Comparison of ENCODE assay signal across 8 mouse cellular contexts in the genomic region with DNA sequence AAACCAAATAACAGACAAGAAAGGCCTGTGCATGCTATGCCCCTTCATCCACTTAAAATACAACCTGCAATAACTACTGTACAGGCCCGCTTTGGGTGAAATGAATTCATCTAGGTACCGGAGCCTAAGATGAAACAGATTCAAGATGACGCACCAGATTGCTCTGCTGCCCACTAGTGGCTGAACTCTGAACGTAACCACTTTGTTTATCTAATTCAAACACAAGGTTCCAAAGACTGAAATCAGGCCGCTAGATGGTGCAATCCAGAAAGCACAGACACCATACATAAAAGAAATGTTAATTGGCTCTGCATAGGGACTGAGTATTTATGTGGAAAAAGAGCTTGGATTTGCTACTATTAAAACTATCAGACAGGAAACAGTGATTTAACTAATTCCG. TPM values are rescaled to one million over a fixed set of nuclear protein-coding genes. Genes with fewer than 3 reads are reported as not detected.
DNase-seq lines count a peak whose midpoint lies in the region; ATAC-seq and TF ChIP-seq lines count a peak whose summit lies in the region.

No protein-coding gene starts in this region.

- no peak overlapping the region for H3K27ac ChIP-seq in hindbrain, postnatal 0 days

- H3K9ac ChIP-seq in hindbrain, postnatal 0 days (replicated peaks; ENCODE audit: low read length): no peak overlapping the region

- DNase-seq in ZHBTc4 (ENCODE audit: low read depth, low spot score): peak; percentile 95
- peak; percentile 85 for DNase-seq in cerebellum, adult 9-11 months
- DNase-seq in frontal cortex, adult 2 months (ENCODE audit: extremely low spot score in 1 of 2, low spot score in 1 of 2): peak; percentile 91 to 97
- DNase-seq in hindbrain, postnatal 0 days (ENCODE audit: low spot score): peak; percentile 97
- DNase-seq in left cerebral cortex, adult 18-20 months (ENCODE audit: low spot score in 2 of 2): peak; percentile 89 to 93
- DNase-seq in right cerebral cortex, postnatal 10 days (ENCODE audit: low spot score in 2 of 2): peak; percentile 93 to 94
- peak; percentile 67 for DNase-seq in yolk sac, embryonic 10.5 days (ENCODE audit: low spot score)

- TF ChIP-seq CTCF in hindbrain, postnatal 0 days (IDR thresholded peaks at IDR 0.05; ENCODE audit: low read depth): peak; percentile 95

- H3K36me3 ChIP-seq in hindbrain, postnatal 0 days (ENCODE audit: insufficient read depth, low read length): peaks cover 69% of the 10 kb centered on the region

- 29% methylated on average over 6 of the region's 6 CpGs for WGBS in hindbrain, postnatal 0 days

- H3K4me2 ChIP-seq in hindbrain, postnatal 0 days (ENCODE audit: low read depth, low read length): no peak overlapping the region

- H3K27me3 ChIP-seq in hindbrain, postnatal 0 days (ENCODE audit: insufficient read depth, low read length): no peaks in the 10 kb centered on the region

- H3K9me3 ChIP-seq in hindbrain, postnatal 0 days (ENCODE audit: low read length): no peaks in the 10 kb centered on the region

- peak; percentile 85 for ATAC-seq in hindbrain, postnatal 0 days
- ATAC-seq in megakaryocyte progenitor cell, adult 5-6 weeks (replicated peaks; ENCODE audit: poor library complexity): peak; percentile 98

- no peak overlapping the region for H3K4me3 ChIP-seq in hindbrain, postnatal 0 days (ENCODE audit: low read length)

- H3K4me1 ChIP-seq in hindbrain, postnatal 0 days (ENCODE audit: insufficient read depth, low read length): no peaks in the 10 kb centered on the region

RNA-seq across cellular contexts. Expression of a gene that starts 11.9 kb away (rescaled TPM):
- polyA plus RNA-seq in frontal cortex, adult 2 months (2012; rRNA removed): 17.3 and 20.8 TPM in 2 replicates
- total RNA-seq in hindbrain, postnatal 0 days (2014; rRNA removed): 15.8 and 20.5 TPM in 2 replicates
- 10.0 and 10.1 TPM in 2 replicates for polyA plus RNA-seq in hindbrain, postnatal 0 days (2015; fragmentation: Nextera tagmentation; extraction: Ambion mirVana)
- 10 to 100 TPM; 21.1 to 21.3 TPM for total RNA-seq in left cerebral cortex, adult 18-20 months (2021)
- 115 and 119 TPM in 2 replicates for total RNA-seq in megakaryocyte progenitor cell, adult 5-6 weeks (2015)
- 148 and 187 TPM in 2 replicates for total RNA-seq in megakaryocyte progenitor cell, adult 5-6 weeks (2017)

RNA-seq across cellular contexts. Expression of a gene that starts 11.9 kb away (rescaled TPM):
- 127 and 132 TPM in 2 replicates for polyA plus RNA-seq in frontal cortex, adult 2 months (2012; rRNA removed)
- 78.2 and 99.3 TPM in 2 replicates for total RNA-seq in hindbrain, postnatal 0 days (2014; rRNA removed)
- polyA plus RNA-seq in hindbrain, postnatal 0 days (2015; fragmentation: Nextera tagmentation; extraction: Ambion mirVana): 69.6 and 71.2 TPM in 2 replicates
- 100 to 1,000 TPM; 179 to 185 TPM for total RNA-seq in left cerebral cortex, adult 18-20 months (2021)
- total RNA-seq in megakaryocyte progenitor cell, adult 5-6 weeks (2015): 18.7 and 26.5 TPM in 2 replicates
- 14.8 and 19.4 TPM in 2 replicates for total RNA-seq in megakaryocyte progenitor cell, adult 5-6 weeks (2017)
